Mouse (Mus musculus) liver, postnatal 0 days (tissue): Measurements from ENCODE around the gene Mob3c. TPM values are rescaled to one million over a fixed set of nuclear protein-coding genes. Genes with fewer than 3 reads are reported as not detected.
A peak's percentile ranks its signal among the peaks of the same experiment; 100 is the strongest.

Experiments
- ATAC-seq: fragments of 200-750 bp; cut with Nextera tagmentation; 2 replicates; pipeline ENCODE4 v1.8.0; 2017; ENCODE audit warnings: mild to moderate bottlenecking, moderate library complexity
- DNase-seq: peaks from one replicate; pipeline ENCODE4 v3.0.0-alpha.2; 2016
- H3K27ac ChIP-seq: fragments of 300-500 bp; sonication (generic); 2 replicates; pipeline ENCODE4 v1.5.1; 2014; ENCODE audit warnings: antibody characterized with exemption, moderate library complexity, mild to moderate bottlenecking, low read depth
- H3K27me3 ChIP-seq: fragments of 300-500 bp; sonication (generic); 2 replicates; pipeline ENCODE4 v1.6.1; 2014; ENCODE audit warnings: low read length, control low read depth, mixed read lengths; ENCODE audit not compliant: insufficient read depth
- H3K36me3 ChIP-seq: fragments of 300-500 bp; sonication (generic); replicated peaks from 2 replicates; pipeline ENCODE4 v1.6.1; 2014; ENCODE audit warnings: mild to moderate bottlenecking, control low read depth, low read length, moderate library complexity, mixed read lengths; ENCODE audit not compliant: insufficient read depth
- H3K4me1 ChIP-seq: fragments of 300-500 bp; sonication (generic); 2 replicates; pipeline ENCODE4 v1.6.1; 2014; ENCODE audit warnings: antibody characterized with exemption, mild to moderate bottlenecking, control low read depth; ENCODE audit not compliant: insufficient read depth
- H3K4me2 ChIP-seq: fragments of 300-500 bp; sonication (generic); 2 replicates; pipeline ENCODE4 v1.6.1; 2014; ENCODE audit warnings: low read depth, mild to moderate bottlenecking, low read length, moderate library complexity, mixed read lengths
- H3K4me3 ChIP-seq: fragments of 300-500 bp; sonication (generic); 2 replicates; pipeline ENCODE4 v1.5.1; 2014; ENCODE audit warnings: low read depth, low read length
- H3K9ac ChIP-seq: fragments of 300-500 bp; sonication (generic); replicated peaks from 2 replicates; pipeline ENCODE4 v1.6.1; 2014; ENCODE audit warnings: mild to moderate bottlenecking, moderate library complexity
- H3K9me3 ChIP-seq: fragments of 300-500 bp; sonication (generic); 2 replicates; pipeline ENCODE4 v1.6.1; 2016; ENCODE audit warnings: mild to moderate bottlenecking, control low read depth, low read length, mixed read lengths
- CTCF ChIP-seq: sonication (generic); IDR thresholded peaks from 2 replicates; pipeline ENCODE4 v1.5.1; 2016; ENCODE audit warnings: antibody characterized with exemption, low read depth
- EP300 ChIP-seq: IDR thresholded peaks from 2 replicates; pipeline ENCODE4 v1.6.1; 2016; ENCODE audit warnings: antibody characterized with exemption, low read depth, mild to moderate bottlenecking
- WGBS: fragments of 180-500 bp; shearing (Covaris S2); extraction: QIAGEN DNeasy Blood & Tissue Kit; methylation state at CpG from one replicate; pipeline ENCODE4 v1.1.7; 2014; ENCODE audit not compliant: insufficient replicate concordance; 5-methylcytosine and 5-hydroxymethylcytosine counted together
- polyA plus RNA-seq: library from polyadenylated mRNA; unstranded; fragments of >200 nt; fragmentation: Nextera tagmentation; extraction: Ambion mirVana; gene quantifications from 2 replicates; pipeline ENCODE4 v1.2.1, GENCODE M21; 2015

The Mob3c gene
- polyA plus RNA-seq, 1 experiment from 2014 or later: 10.0 TPM

- peaks cover 47% of the 10 kb centered on the region for H3K4me1 ChIP-seq
- ATAC-seq (peak; percentile 98), DNase-seq (peak; percentile 72)
- peak overlapping the region; percentile 5; the same call in 1 of the 2 replicates for H3K4me3 ChIP-seq
- 20% methylated on average over 8 of the region's 8 CpGs for WGBS
- TF ChIP-seq EP300: peak; percentile 98
- no peak for TF ChIP-seq CTCF
- no peaks in the 10 kb centered on the region for H3K9me3 ChIP-seq
- peak overlapping the region; percentile 17 for H3K9ac ChIP-seq
- H3K4me2 ChIP-seq: peak overlapping the region; percentile 54
- peaks cover 70% of the 10 kb centered on the region for H3K36me3 ChIP-seq
- no peaks in the 10 kb centered on the region for H3K27me3 ChIP-seq
- peak overlapping the region; percentile 86 for H3K27ac ChIP-seq
These were observed 21.2 kb downstream of the Mob3c start for GRCm38 (mm10) chr4:115848990-115849677.

GRCm38 (mm10) chr4:115850111-115850510 is 22.2 kb downstream of the Mob3c start:
- Histone ChIP-seq H3K9me3 (no peaks in the 10 kb centered on the region), H3K4me3 (no peak overlapping the region), H3K27ac (peak overlapping the region; percentile 86), H3K4me2 (peak overlapping the region; percentile 54), H3K36me3 (peaks cover 72% of the 10 kb centered on the region), H3K9ac (no peak overlapping the region), H3K27me3 (no peaks in the 10 kb centered on the region), H3K4me1 (peaks cover 51% of the 10 kb centered on the region)
- 58% methylated on average over 2 of the region's 2 CpGs for WGBS
- no peak for TF ChIP-seq CTCF
- TF ChIP-seq EP300: no peak
- no peak for ATAC-seq
- no peak for DNase-seq

- H3K36me3 ChIP-seq: peaks cover 72% of the 10 kb centered on the region
- no peaks in the 10 kb centered on the region for H3K9me3 ChIP-seq
- no peak overlapping the region for H3K4me2 ChIP-seq
- H3K27ac ChIP-seq: 0 out of 2 replicates have a peak overlapping the region, but pooled peaks have one; percentile 46
- no peak for TF ChIP-seq EP300
- TF ChIP-seq CTCF: no peak
- no peak overlapping the region for H3K4me3 ChIP-seq
- ATAC-seq (no peak), DNase-seq (no peak)
- 44% methylated on average over 2 of the region's 2 CpGs for WGBS
- no peak overlapping the region for H3K9ac ChIP-seq
- H3K4me1 ChIP-seq: peaks cover 56% of the 10 kb centered on the region
- no peaks in the 10 kb centered on the region for H3K27me3 ChIP-seq
These were observed 22.7 kb downstream of the Mob3c start for GRCm38 (mm10) chr4:115850631-115851030.

- ATAC-seq: no peak
These were observed 23.7 kb downstream of the Mob3c start for GRCm38 (mm10) chr4:115851569-115851968.

GRCm38 (mm10) chr4:115855100-115855499 is 27.2 kb downstream of the Mob3c start:
- TF ChIP-seq CTCF (no peak), EP300 (no peak)
- 41% methylated on average over 6 of the region's 6 CpGs for WGBS
- H3K4me1 ChIP-seq: peaks cover 40% of the 10 kb centered on the region
- no peak for ATAC-seq
- H3K9ac ChIP-seq: no peak overlapping the region
- no peaks in the 10 kb centered on the region for H3K27me3 ChIP-seq
- no peaks in the 10 kb centered on the region for H3K9me3 ChIP-seq
- H3K4me3 ChIP-seq: no peak overlapping the region
- peaks cover 74% of the 10 kb centered on the region for H3K36me3 ChIP-seq
- no peak overlapping the region for H3K4me2 ChIP-seq
- H3K27ac ChIP-seq: no peak overlapping the region
- no peak for DNase-seq

More at GRCm38 (mm10) chr4:115851569-115851968, 23.7 kb downstream of the Mob3c start:
- Histone ChIP-seq H3K4me1 (peaks cover 63% of the 10 kb centered on the region), H3K36me3 (peaks cover 69% of the 10 kb centered on the region), H3K27ac (no peak overlapping the region), H3K4me3 (no peak overlapping the region), H3K9me3 (no peaks in the 10 kb centered on the region), H3K4me2 (no peak overlapping the region), H3K9ac (no peak overlapping the region), H3K27me3 (no peaks in the 10 kb centered on the region)
- no peak for DNase-seq
- 75% methylated on average over 6 of the region's 6 CpGs for WGBS
- TF ChIP-seq EP300 (no peak), CTCF (no peak)

- H3K27me3 ChIP-seq: no peaks in the 10 kb centered on the region
- peaks cover 35% of the 10 kb centered on the region for H3K4me1 ChIP-seq
- TF ChIP-seq EP300 (no peak), CTCF (no peak)
- H3K4me2 ChIP-seq: peak overlapping the region; percentile 46; the same call in 1 of the 2 replicates
- no peak overlapping the region for H3K27ac ChIP-seq
- no peak overlapping the region for H3K9ac ChIP-seq
- H3K9me3 ChIP-seq: no peaks in the 10 kb centered on the region
- no peak overlapping the region for H3K4me3 ChIP-seq
- DNase-seq: no peak
- ATAC-seq: no peak
- H3K36me3 ChIP-seq: peaks cover 74% of the 10 kb centered on the region
- WGBS: 78% methylated on average over 4 of the region's 4 CpGs
These were observed 27.7 kb downstream of the Mob3c start for GRCm38 (mm10) chr4:115855609-115856008.
